Mouse (Mus musculus) adrenal gland, postnatal 36 days (tissue): Measurements from ENCODE around the gene Phf21a. TPM values are rescaled to one million over a fixed set of nuclear protein-coding genes. Genes with fewer than 3 reads are reported as not detected.
A peak's percentile ranks its signal among the peaks of the same experiment; 100 is the strongest.

Source experiments
- DNase-seq, 2 experiments: peaks; one replicate each; pipeline ENCODE4 v3.0.0; 2021; ENCODE audit warnings: mixed read lengths in 1 of 2
- long read RNA-seq, 2 experiments: library from polyadenylated mRNA; stranded (forward); transcript quantifications; one replicate each; pipeline ENCODE4 v2.0.0; 2021; ENCODE audit warnings: borderline sequencing depth in 2 of 2
- total RNA-seq, 2 experiments: library from RNA; stranded (reverse); gene quantifications; 2 replicates each; pipeline ENCODE4 v1.2.3; 2021

The Phf21a gene
- 10 to 100 TPM; 60.6 to 74.1 TPM for total RNA-seq
- long read RNA-seq, experiment 1, partial matches to known transcripts: 5 of 8 reads
- long read RNA-seq, experiment 1, other reads (novel, unspliced or antisense): 3 of 8 reads
- long read RNA-seq, experiment 2, partial matches to known transcripts: 3 of 10 reads
- long read RNA-seq, experiment 2, other reads (novel, unspliced or antisense): 6 of 10 reads

DNA sequence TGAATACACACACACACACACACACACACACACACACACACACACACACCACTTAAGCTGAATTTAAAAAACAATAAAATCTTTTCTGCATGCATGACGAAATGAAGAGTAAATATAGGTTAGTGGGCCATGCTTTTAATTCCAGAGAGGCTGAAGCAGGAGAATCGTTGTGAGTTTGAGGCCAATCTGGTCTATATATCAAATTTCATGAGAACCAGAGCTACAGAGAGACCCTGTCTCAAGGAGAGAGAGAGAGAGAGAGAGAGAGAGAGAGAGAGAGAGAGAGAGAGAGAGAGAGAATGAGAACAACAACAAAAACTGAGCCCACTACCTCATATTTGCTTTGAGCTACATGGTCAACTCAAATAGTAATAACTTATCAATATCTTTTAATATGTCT is at the start of gene Phf21a:
TSS of gene Phf21a (plus strand) at position 301 of the 400 bp plus-strand sequence.
- DNase-seq: no peak

DNA sequence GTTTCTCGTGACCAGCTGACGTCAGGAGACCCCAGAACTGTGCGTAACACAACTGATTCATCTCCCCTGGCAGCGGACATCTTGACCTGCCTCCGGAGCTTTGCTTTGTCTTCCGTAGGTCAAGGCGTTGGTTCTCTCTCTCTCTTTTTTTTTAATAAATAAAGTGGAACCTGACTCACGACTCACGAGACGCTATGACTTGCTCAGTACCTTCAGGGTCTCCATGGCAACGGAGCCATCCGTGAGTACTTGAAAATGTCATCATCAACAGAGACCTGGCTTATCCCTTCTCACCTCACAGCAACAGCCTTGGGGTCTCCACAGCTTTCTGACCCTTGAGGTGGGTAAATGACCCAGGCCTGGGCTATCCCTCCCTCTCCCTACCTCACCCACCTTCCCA is 49.6 kb upstream of the Phf21a start:
- no peak for DNase-seq

GRCm38 (mm10) chr2:92047601-92048000 is 45.3 kb upstream of the Phf21a start:
- DNase-seq: peak in 1 of 2 experiments; percentile 18

DNA sequence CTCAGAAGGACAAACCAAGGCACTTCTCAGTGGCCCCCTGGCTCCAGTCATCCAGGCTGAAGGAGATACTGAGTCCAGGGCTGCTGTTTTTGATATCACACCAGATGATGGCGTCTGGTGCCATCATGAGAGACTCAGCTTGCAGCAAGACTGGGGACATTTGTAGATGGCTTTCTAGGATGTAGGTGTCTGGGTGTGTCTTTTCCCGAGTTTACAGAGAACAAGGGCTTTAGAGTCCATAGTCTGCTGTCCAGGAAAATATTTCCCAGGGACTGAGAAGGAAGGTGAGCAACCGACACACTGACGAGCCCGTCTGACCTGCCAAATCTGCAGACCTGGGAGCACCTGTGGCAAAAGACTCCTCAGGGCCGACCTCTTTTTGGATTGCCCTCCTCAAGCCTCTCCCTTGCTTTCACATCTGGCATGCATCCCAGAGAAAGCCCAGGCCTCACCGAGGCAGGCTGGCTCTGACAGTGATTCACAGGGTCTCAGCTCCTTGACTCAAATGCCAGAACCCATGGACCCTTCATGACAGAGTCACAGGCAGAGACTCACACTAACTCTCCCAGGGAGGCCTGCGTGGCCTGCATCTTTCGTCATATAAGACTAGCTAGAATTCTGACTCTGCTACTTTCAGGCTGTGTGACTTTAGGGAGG is 44.8 kb upstream of the Phf21a start:
- DNase-seq: no peak

- DNase-seq: peak; percentile 17 to 19
Observed at GRCm38 (mm10) chr2:92052188-92052587, 40.7 kb upstream of the Phf21a start.

DNA sequence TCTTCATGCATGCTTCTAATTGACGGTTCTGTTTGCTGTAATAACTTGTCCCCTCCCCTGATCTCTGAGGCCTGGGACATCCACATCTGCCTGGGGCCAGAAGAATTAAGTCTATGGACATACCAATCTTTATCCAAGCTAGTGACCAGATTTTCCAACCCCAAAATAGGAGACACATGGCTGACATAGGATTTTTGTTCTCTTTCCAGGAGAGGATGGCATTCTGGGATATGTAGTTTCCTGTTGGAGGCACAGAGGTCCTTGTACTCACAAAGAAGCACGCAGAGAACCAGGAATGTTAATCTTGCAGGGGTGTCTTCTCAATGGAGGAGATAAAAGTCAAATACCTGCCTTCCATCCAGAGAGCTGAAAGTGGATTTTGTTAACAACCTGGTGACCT is 40.2 kb upstream of the Phf21a start:
- no peak for DNase-seq

- DNase-seq: peak; percentile 95 to 96
Observed at GRCm38 (mm10) chr2:92055101-92055813, 37.7 kb upstream of the Phf21a start.

GRCm38 (mm10) chr2:92055831-92056236 is 37.1 kb upstream of the Phf21a start:
- DNase-seq: peak; percentile 60 to 67

- no peak for DNase-seq
Observed at GRCm38 (mm10) chr2:92056760-92057159, 36.2 kb upstream of the Phf21a start.

GRCm38 (mm10) chr2:92058469-92058868 is 34.4 kb upstream of the Phf21a start:
- DNase-seq: peak; percentile 93 to 95

GRCm38 (mm10) chr2:92058936-92059335 is 34.0 kb upstream of the Phf21a start:
- DNase-seq: no peak

- peak; percentile 79 to 82 for DNase-seq
Observed at GRCm38 (mm10) chr2:92059481-92060220, 33.3 kb upstream of the Phf21a start.

- DNase-seq: no peak
Observed at GRCm38 (mm10) chr2:92060291-92060690, 32.6 kb upstream of the Phf21a start.

DNA sequence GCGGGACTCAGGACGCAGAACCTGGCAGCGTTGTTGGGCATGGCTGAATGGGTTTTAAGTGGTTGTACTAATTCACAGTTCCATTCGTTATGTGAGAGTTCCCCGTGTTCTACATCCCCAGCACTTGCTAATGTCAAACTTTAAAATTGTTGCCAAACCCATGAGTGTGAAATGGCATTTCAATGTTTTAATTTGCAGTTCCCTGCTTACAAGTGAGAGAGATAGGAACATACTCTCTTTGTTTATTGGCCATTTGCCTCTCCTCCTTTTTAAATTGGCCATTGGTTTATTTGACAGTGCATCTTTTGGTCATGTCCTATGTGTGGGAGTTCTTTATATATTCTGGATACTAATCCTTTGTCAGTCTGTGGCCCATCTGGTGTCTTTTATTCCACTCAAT is 31.6 kb upstream of the Phf21a start:
- no peak for DNase-seq

DNA sequence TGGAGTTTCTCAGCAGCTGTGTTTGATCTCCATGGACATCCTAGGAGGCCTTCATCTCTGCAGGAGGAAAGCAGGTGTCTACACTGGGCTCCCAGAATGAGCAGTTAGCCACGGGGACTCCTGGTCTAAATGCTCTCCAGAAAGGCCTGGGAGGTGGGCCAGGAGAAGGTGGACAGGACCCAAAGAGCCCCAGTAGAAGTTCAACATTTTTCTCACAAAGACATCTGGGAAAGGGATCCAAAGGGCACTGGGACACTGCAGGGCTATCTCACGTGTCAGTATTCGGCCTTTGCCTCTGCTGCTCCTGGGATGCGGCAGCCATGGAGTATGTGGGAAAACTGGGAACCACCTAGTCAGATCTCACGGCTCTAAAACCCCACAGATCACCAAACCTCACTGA is 29.8 kb upstream of the Phf21a start:
- no peak for DNase-seq

- no peak for DNase-seq
Observed at GRCm38 (mm10) chr2:92065269-92065888, 27.5 kb upstream of the Phf21a start.

DNA sequence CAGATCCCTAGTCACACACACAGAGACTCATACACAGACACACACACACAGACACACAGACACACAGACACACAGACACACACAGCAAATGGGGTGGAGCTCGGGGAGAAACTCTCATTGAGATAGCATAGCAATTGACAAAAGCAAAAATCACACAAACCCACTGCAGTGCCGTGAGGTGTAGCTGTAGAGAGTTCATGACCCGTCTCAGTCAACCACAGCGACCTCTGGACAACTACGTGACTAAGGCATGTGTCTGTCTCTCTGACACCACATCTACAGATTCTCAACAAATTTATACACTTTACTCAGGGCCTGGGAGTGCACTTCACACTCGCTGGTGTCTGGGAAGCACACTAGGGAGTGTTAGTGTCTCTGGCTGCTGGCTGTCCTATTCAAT is 27.0 kb upstream of the Phf21a start:
- DNase-seq: no peak

DNA sequence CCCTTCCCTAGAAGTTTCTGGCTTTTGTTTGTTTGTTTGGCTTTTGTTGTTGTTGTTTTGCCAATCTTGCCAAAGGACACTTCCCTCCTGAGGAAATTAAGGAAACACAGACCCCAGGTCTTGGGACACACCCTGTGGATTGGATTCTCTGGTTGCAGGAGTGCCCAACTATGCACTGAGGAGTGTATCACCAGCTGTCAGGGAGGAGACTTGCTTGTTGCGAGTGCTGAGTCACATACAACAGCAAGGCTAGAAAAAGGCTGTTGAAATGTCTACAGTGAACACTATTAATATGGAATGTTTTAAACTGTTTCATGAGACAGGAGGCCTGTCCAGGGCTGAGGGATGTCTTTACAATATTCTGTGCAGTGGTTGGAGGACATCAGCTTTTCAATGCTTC is 26.0 kb upstream of the Phf21a start:
- DNase-seq: no peak

DNA sequence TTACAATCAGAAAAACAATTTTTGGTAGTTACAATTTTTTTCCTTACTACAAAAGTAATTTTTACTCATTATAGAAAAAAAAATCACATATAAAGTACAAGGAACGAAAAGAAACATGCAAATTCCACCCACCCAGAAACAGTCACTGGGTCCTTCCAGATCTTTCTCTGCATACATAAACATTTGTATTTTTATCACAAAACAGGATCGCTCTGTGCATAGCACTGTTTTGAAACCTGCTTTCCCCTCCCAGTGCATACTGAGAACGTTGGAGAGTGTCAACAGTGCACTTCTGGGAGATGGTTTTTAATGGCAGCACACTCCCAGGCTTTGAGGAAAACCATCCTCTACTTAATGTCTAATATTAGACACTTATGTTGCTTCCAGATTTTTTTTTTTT is 25.3 kb upstream of the Phf21a start:
- no peak for DNase-seq

DNA sequence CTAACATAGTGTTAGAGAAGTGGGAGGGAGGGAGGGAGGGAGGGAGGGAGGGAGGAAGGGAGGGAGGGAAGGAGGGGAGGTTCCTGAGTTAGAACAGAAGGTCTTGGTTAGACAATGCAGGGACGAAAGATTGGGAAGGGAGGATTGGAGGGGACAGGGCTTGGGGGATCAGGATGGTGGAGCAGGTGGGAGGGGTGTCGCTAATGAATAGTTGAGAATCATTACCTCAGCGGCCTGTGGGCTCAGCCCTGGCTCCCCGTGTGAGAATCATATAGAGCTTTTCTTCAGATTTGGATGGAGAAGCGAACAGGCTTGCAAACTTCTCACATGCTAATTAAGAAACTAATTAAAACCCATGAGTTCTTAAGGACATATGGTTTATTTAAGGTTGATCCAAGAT is 23.3 kb upstream of the Phf21a start:
- DNase-seq: no peak

DNA sequence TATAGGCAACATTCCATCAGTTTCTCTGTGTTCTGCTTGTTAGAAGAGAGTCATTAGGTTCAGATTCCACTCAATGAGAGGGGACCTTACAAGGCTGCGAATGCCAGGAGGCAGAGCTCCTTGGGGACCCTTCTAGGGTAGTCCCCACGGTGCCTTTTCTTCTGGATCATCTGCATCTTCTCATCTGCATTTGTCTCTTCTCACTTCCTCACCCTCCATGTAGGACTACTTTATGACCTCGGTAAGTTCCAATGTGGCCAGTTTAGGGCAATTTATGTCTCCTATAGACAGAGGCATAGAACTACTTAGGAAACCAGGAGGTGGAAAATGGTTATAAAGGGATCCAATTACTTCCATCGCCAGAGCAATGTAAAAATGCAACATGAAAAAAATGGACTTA is 21.8 kb upstream of the Phf21a start:
- no peak for DNase-seq

DNA sequence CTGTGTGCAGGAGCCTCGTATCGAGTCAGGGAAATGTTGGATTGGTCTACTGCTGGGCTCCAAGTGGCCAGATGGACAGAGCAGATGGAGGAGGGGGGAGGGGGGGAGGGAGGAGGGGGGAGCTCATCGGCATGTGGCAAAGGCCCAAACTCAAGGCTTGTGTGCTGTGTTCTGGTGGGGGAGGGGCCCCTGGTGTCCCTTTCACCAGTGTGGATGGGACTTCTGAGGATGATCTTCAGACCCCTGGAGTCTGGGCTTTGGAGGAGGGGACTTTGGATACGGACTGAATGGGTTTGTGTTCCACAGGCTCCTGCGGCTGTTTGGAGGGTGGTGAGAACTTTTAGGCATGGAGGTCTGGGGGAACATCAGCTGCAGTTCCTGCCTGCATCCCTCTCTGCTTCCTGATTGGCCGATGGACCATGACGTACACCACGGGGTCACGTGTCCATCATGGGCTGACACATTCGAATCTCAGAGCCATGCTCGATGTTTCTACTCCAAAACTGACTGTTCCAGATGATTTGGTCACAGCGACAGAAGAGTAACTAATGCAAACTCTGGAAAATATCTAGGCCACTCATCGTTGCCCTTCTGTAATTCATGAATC is 16.7 kb upstream of the Phf21a start:
- no peak for DNase-seq
